Mouse (Mus musculus) E14TG2a.4 (cell line): Measurements from ENCODE around the gene Crocc.

Experiments used
- CTCF ChIP-seq: conservative IDR thresholded peaks from 2 replicates; pipeline ENCODE4 v1.5.1; 2014; ENCODE audit warnings: low read length
- POU5F1 ChIP-seq: IDR thresholded peaks from 2 replicates; pipeline ENCODE4 v1.6.1; 2014; ENCODE audit warnings: low read length, borderline replicate concordance

GRCm38 (mm10) chr4:140982808-140983207 is 77.5 kb downstream of the Crocc start:
- TF ChIP-seq CTCF (no peak), POU5F1 (no peak)
